Mouse (Mus musculus): ENCODE results near the gene Atf6. TPM values are rescaled to one million over a fixed set of nuclear protein-coding genes. Genes with fewer than 3 reads are reported as not detected.

Gene Atf6
- total and polyA plus RNA-seq, 3 experiments, result 11.7 to 16.4 TPM; not detected in 1

GRCm38 (mm10) chr1:170721560-170721959 lies 146.0 kb downstream of the Atf6 start:
- peaks cover 0 to 3% of the 10 kb centered on the region in 2 experiments; a peak in 2 of 4 replicates for H3K36me3 ChIP-seq (ENCODE audit: control insufficient read depth in 1 of 2, insufficient read depth in 2 of 2, low read length in 2 of 2)
- H3K79me2 ChIP-seq (ENCODE audit: control insufficient read depth, insufficient read depth, low read length, poor library complexity), result no peaks in the 10 kb centered on the region
- H3K9ac ChIP-seq (ENCODE audit: control insufficient read depth, low read depth, low read length, poor library complexity, severe bottlenecking), result no peak overlapping the region
- H3K4me3 ChIP-seq (ENCODE audit: control insufficient read depth in 1 of 2, insufficient read depth in 1 of 2, low read depth in 2 of 2, low read length in 2 of 2), result no peak overlapping the region
- no peak overlapping the region for H3K27ac ChIP-seq (ENCODE audit: control insufficient read depth, low read depth, low read length)
- no peak for TF ChIP-seq ZC3H11A (IDR thresholded peaks at IDR 0.05; ENCODE audit: low read depth, low read length)
- no peak for TF ChIP-seq POLR2AphosphoS2 (IDR thresholded peaks at IDR 0.05; ENCODE audit: low read length)
- TF ChIP-seq MYB (IDR thresholded peaks at IDR 0.05; ENCODE audit: low read depth, low read length), result no peak
- TF ChIP-seq MEF2A (IDR thresholded peaks at IDR 0.05; ENCODE audit: extremely low read depth, insufficient replicate concordance, low read depth, low read length, poor library complexity, severe bottlenecking), result no peak
- no peak for TF ChIP-seq GATA1 (IDR thresholded peaks at IDR 0.05; ENCODE audit: low read depth, low read length)
- no peak for DNase-seq (ENCODE audit: low read depth, low spot score)
- H3K27me3 ChIP-seq (ENCODE audit: control insufficient read depth in 1 of 2, insufficient read depth in 2 of 2, low read length in 2 of 2), result no peaks in the 10 kb centered on the region
- no peaks in the 10 kb centered on the region for H3K9me3 ChIP-seq (replicated peaks; ENCODE audit: insufficient read depth, low read length)
- peaks cover 0 to 4% of the 10 kb centered on the region in 2 experiments; a peak in 1 of 4 replicates for H3K4me1 ChIP-seq (ENCODE audit: control insufficient read depth in 1 of 2, insufficient read depth in 2 of 2, low read length in 2 of 2)

- H3K4me1 ChIP-seq (ENCODE audit: control insufficient read depth in 1 of 2, insufficient read depth in 2 of 2, low read length in 2 of 2), result peaks cover 0 to 4% of the 10 kb centered on the region in 2 experiments; a peak in 1 of 4 replicates
- DNase-seq (ENCODE audit: low read depth, low spot score), result no peak
- TF ChIP-seq HCFC1 (IDR thresholded peaks at IDR 0.05; ENCODE audit: low read depth, low read length), result no peak
- no peak for TF ChIP-seq TAL1 (IDR thresholded peaks at IDR 0.05; ENCODE audit: low read length)
- TF ChIP-seq GABPA (IDR thresholded peaks at IDR 0.05; ENCODE audit: low read depth, low read length), result no peak
- peaks cover 0 to 3% of the 10 kb centered on the region in 2 experiments; a peak in 2 of 4 replicates for H3K36me3 ChIP-seq (ENCODE audit: control insufficient read depth in 1 of 2, insufficient read depth in 2 of 2, low read length in 2 of 2)
- no peaks in the 10 kb centered on the region for H3K27me3 ChIP-seq (ENCODE audit: control insufficient read depth in 1 of 2, insufficient read depth in 2 of 2, low read length in 2 of 2)
- H3K4me3 ChIP-seq (ENCODE audit: control insufficient read depth in 1 of 2, insufficient read depth in 1 of 2, low read depth in 2 of 2, low read length in 2 of 2), result no peak overlapping the region
- H3K9me3 ChIP-seq (replicated peaks; ENCODE audit: insufficient read depth, low read length), result no peaks in the 10 kb centered on the region
- H3K9ac ChIP-seq (ENCODE audit: control insufficient read depth, low read depth, low read length, poor library complexity, severe bottlenecking), result no peak overlapping the region
- H3K79me2 ChIP-seq (ENCODE audit: control insufficient read depth, insufficient read depth, low read length, poor library complexity), result no peaks in the 10 kb centered on the region
- no peak overlapping the region for H3K27ac ChIP-seq (ENCODE audit: control insufficient read depth, low read depth, low read length)
These were observed 149.3 kb downstream of the Atf6 start for GRCm38 (mm10) chr1:170718133-170718810.

GRCm38 (mm10) chr1:170717241-170717828 lies 150.2 kb downstream of the Atf6 start:
- DNase-seq (ENCODE audit: low read depth, low spot score), result no peak
- H3K4me1 ChIP-seq (ENCODE audit: control insufficient read depth in 1 of 2, insufficient read depth in 2 of 2, low read length in 2 of 2), result no peaks in the 10 kb centered on the region
- no peak overlapping the region for H3K4me3 ChIP-seq (ENCODE audit: control insufficient read depth in 1 of 2, insufficient read depth in 1 of 2, low read depth in 2 of 2, low read length in 2 of 2)
- no peaks in the 10 kb centered on the region for H3K27me3 ChIP-seq (ENCODE audit: control insufficient read depth in 1 of 2, insufficient read depth in 2 of 2, low read length in 2 of 2)
- H3K9me3 ChIP-seq (replicated peaks; ENCODE audit: insufficient read depth, low read length), result no peaks in the 10 kb centered on the region
- no peak overlapping the region for H3K9ac ChIP-seq (ENCODE audit: control insufficient read depth, low read depth, low read length, poor library complexity, severe bottlenecking)
- no peaks in the 10 kb centered on the region for H3K79me2 ChIP-seq (ENCODE audit: control insufficient read depth, insufficient read depth, low read length, poor library complexity)
- no peak overlapping the region for H3K27ac ChIP-seq (ENCODE audit: control insufficient read depth, low read depth, low read length)
- TF ChIP-seq GABPA (IDR thresholded peaks at IDR 0.05; ENCODE audit: low read depth, low read length), result no peak
- TF ChIP-seq E2F4 (IDR thresholded peaks at IDR 0.05; ENCODE audit: borderline replicate concordance, low read depth, low read length), result no peak
- no peak for TF ChIP-seq RCOR1 (IDR thresholded peaks at IDR 0.05; ENCODE audit: low read depth, low read length)
- TF ChIP-seq BHLHE40 (IDR thresholded peaks at IDR 0.05; ENCODE audit: borderline replicate concordance, low read depth, low read length), result no peak
- TF ChIP-seq MYB (IDR thresholded peaks at IDR 0.05; ENCODE audit: low read depth, low read length), result no peak
- no peak for TF ChIP-seq MAFK (IDR thresholded peaks at IDR 0.05; ENCODE audit: borderline replicate concordance, low read depth, low read length)
- no peak for TF ChIP-seq ZKSCAN1 (IDR thresholded peaks at IDR 0.05; ENCODE audit: low read depth, low read length)
- no peak for TF ChIP-seq USF2 (IDR thresholded peaks at IDR 0.05; ENCODE audit: borderline replicate concordance in 1 of 2, insufficient read depth in 1 of 2, low read depth in 1 of 2, low read length in 2 of 2)
- TF ChIP-seq POLR2AphosphoS2 (IDR thresholded peaks at IDR 0.05; ENCODE audit: low read length), result no peak
- no peak for TF ChIP-seq USF1 (IDR thresholded peaks at IDR 0.05; ENCODE audit: low read depth, low read length)
- TF ChIP-seq SMC3 (IDR thresholded peaks at IDR 0.05; ENCODE audit: low read depth, low read length), result no peak
- H3K36me3 ChIP-seq (ENCODE audit: control insufficient read depth in 1 of 2, insufficient read depth in 2 of 2, low read length in 2 of 2), result peaks cover 0 to 3% of the 10 kb centered on the region in 2 experiments; a peak in 1 of 4 replicates

Measured in MEL (cell line).